Mouse (Mus musculus): Measurements from ENCODE around the gene Spata9. TPM values are rescaled to one million over a fixed set of nuclear protein-coding genes. Genes with fewer than 3 reads are reported as not detected.

The Spata9 gene
- polyA plus RNA-seq (2012): not detected in 2 replicates

DNA sequence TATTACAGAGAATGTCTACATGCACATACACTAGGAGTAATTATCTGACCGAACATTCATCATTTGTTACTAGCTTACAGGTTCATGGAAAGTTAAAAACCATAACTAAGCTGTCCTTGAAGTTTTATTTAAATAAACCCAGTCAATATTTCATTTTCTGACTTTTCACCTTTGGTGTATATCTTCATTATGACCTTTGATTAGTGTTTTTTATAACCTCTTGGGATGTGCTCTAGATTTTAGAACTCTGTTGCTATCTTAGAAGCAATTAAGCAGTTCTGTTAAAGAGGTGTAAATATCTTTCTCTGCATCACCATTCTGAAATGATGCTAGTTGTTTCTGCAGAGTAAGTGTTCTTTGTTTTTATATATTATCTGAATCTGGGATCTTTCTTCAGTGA lies at the start of gene Spata9:
TSS of gene Spata9 (plus strand) at position 301 of the 400 bp plus-strand sequence.
- no peak for TF ChIP-seq GATA1 (IDR thresholded peaks at IDR 0.05; ENCODE audit: low read length)

DNA sequence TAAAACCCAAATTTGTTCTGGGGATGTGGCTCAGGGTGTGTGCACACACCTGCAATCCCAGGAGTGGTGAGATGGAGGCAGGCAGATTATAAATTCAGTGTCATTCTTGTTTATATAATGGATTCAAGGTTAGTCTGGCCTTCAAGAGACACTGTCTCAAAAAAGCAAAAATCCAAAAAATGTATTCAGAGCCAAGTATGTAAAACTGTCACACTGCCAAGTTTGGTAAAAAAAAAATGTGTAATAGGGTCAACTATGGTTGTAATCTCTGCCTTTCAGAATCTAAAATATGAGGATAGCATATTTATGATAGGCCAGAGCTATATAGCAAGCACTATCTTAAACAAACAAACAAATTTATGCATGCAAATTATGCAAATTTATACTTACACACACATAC lies 39.0 kb upstream of the Spata9 start:
- no peak for TF ChIP-seq GATA1 (IDR thresholded peaks at IDR 0.05; ENCODE audit: low read length)

DNA sequence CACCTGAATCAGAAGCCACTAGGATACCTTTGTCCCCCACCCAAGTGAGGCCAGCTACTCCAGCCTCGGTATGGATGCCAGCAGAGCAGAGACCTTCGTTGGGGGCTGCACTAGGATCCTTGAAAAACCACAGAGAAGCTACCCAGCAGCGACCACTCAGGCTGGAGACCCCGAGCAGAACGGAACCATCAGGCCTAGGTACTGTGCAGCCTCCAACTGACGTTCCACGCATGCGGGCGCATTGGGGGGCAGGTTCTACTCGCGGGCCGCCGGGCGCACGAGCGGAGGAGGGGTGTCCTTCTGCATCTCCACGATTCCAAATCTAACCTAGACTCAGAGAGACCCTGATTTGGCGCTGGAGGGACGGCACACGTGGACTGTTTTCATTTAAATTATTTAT lies 36.9 kb upstream of the Spata9 start:
- TF ChIP-seq GATA1 (IDR thresholded peaks at IDR 0.05; ENCODE audit: low read length): no peak

DNA sequence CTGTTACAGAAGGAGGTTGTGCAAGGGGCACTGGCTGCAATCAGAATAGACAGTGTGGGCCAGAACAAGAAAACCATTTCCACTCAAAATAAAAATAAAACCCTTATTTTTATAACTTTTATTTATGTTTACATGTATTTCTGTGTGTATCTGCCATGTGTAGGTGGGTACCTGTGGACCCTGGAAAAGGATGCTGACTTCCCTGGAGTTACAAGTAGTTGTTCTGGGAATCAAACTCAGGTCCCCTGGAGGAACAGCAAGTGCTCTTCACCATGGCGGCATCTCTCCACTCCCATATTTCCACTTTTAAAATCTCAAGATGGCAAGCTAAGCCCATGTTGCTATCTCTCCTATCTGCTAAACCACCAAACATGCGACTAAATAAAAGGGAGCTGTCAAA lies 36.3 kb upstream of the Spata9 start:
- TF ChIP-seq GATA1 (IDR thresholded peaks at IDR 0.05; ENCODE audit: low read length): no peak

DNA sequence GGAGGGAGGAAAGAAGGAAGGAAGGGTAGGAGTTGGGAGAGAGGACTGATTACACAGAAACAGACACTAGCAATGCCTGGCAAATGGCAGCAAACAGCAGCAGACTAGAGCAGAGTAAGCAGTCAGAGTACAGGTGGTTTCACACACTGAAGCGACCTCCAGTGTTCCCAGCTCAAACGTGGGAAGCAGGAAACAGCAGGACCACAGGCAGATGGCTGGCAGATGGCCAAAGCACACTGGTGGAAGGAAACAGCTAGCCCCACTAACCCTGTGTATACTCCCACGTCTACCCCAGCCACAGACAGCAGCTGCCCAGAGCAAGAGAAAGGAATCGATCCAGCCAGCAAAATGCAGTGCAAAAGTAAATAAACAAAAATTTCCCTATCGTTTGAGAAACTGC lies 35.9 kb upstream of the Spata9 start:
- TF ChIP-seq GATA1 (IDR thresholded peaks at IDR 0.05; ENCODE audit: low read length): no peak

DNA sequence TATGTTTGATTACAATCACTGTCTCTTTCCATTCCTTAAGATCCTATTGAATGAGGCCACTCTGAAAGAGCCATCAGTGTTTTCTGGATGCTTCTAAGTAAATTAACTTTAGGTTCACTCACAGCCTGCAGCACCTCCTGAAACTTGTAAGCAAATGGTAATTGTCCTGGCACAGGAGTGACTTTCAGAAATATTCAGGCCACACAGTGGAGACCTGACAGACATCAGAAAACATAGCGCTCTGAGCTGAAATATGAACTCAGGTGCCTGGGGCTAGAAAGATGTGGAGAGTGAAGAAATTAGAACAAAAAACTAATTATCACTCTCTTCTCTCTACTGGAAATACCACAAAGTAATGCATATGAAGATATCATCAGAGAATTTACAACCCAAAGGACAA lies 33.7 kb upstream of the Spata9 start:
- no peak for TF ChIP-seq GATA1 (IDR thresholded peaks at IDR 0.05; ENCODE audit: low read length)

DNA sequence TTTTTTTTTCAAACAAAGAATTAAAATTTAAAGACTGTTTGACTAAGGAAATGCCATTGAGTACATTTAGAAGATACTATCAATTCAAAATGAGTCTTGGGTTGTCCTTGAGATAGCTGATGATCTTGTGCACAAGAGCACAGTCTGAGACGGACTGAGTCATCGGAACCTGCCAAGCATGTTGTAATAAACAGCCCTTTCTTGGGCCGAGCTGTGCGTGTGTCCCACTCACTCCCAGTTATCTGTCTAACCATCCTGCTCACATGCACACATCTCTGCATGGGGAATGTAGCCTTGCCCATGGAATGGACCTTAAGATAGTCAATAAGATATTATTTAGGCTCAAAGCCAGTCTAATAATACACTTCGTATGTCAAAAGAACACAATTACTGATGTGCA lies 28.1 kb upstream of the Spata9 start:
- TF ChIP-seq GATA1 (IDR thresholded peaks at IDR 0.05; ENCODE audit: low read length): no peak

DNA sequence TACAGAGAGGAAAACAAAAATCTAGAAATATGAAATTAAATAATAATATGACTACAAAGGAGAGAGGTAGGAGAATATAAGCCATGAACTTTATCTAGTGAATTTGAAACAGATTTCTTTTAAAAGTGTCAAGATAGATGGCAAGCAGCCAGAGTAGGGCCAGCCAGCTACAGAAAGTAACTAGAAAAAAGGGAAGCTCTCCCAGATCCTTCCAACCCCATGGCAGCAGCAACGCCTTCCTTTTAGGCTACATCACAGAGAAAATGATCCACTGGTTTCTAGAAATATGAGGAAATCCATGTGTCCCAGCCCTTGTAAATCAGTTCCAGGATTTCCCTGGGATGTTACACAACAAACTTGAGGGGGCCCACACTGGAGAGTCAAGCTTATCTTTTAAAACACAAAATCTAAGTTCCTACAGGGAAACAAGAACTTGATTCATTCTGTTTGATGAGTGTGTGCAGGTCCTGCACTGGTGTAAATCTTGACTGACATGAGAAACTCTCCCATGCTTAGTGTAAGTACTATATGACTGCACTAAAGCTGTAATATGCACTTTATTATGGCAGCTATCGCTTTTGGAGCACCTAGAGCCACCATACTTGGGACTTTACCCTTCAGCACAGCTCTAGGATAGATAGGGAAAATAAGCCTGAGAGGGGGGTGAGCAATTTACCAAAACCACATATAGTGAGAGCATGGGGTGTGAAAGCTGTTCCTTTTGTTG lies 26.0 kb upstream of the Spata9 start:
- no peak for TF ChIP-seq GATA1 (IDR thresholded peaks at IDR 0.05; ENCODE audit: low read length)

DNA sequence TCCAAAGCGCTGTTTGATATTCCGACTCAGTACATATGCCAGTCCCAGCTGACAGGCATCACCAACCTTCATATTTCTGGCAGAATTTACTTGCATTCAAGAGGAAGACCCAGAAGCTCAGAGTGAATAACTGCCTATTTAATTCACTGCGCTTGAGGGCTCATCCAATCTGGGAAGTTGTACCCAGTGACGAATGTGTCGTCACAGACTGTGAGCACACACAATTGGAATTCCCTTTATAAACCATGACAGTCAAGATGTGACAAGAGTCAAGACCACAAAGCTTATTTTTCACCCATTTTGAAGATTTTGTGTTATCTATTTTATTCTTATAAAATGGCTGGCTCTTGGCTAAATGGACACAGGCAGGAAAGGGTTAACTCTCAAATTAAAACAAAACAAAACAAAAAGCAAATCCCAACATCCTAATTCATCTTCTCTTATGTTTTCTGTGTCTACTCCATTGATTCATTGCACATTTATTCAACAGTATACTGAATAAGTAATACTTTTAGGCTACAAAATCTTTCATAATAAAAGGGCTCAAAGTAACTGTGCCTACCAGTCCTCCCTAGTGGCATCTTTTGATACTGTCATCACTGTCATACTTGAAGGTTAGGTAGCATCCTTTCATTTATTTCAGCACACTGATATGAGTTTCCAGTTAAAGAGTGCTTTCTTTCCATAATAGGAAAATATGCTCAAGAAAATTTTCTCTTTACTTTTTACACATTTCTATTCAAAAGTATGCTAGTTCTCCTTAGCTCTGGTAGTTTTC lies 25.2 kb upstream of the Spata9 start:
- no peak for TF ChIP-seq GATA1 (IDR thresholded peaks at IDR 0.05; ENCODE audit: low read length)

DNA sequence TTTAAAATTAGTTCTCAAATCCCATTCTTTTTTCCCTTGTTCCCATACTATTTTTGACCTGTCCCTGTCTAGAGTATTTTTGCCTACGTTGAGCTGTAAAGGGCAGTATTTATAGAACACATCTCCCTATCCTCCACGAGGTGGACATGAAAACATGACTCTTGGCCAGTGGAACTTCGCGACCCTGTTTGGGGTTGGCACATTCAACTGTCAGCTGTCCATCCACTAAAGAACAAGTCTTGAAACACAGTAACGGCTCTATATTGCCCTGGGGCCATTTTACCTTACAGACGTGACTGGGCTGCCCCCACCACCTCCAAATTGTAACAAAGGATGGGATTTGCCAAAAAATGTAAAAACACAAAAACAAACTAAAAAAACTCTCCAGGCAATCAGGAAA lies 24.2 kb upstream of the Spata9 start:
- no peak for TF ChIP-seq GATA1 (IDR thresholded peaks at IDR 0.05; ENCODE audit: low read length)

DNA sequence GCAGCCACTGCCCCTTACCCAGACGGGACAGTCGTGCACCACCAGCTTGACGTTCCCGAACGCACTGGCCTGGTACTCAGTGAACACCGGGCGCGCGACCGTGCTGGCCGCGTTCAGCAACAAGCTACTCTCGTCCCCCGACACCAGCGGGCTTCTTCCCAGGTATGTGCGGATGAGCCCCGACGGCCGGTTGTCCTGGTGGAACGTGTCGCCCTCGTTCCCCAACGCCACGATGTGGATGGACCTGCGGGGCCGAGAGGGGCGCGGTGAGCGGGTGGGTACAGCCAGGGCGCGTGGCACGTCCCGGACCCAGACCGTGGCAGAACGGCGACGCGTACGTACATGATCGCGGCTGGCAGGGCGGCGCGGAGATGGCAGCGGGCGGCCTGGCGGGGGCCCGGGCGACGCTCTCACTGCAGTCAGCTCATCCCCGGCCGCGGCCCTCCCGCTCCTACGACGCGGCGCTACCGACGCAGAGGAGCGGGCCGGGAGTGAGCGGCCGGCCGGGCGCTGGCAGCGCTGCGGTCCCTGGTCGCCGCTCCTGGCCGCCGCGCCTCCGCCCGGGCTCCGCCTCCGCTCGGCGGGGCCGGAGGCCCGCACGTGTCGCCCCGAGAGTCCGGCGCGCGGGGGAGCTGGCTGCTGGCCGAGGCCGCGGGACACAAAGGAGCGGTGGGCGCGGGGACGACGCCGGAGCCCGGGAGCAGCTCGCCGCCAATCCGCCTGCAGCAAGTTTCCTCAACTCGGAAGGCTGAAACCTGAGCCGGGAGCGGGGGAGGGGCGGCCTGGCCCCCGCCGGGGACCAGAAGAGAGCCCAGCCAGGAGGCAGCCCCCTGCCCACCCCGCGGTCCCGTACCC lies 23.5 kb upstream of the Spata9 start, which contains the start of gene Rhobtb3:
TSS of gene Rhobtb3 (minus strand) at position 737 of the 855 bp plus-strand sequence.
- TF ChIP-seq GATA1 (IDR thresholded peaks at IDR 0.05; ENCODE audit: low read length): no peak

DNA sequence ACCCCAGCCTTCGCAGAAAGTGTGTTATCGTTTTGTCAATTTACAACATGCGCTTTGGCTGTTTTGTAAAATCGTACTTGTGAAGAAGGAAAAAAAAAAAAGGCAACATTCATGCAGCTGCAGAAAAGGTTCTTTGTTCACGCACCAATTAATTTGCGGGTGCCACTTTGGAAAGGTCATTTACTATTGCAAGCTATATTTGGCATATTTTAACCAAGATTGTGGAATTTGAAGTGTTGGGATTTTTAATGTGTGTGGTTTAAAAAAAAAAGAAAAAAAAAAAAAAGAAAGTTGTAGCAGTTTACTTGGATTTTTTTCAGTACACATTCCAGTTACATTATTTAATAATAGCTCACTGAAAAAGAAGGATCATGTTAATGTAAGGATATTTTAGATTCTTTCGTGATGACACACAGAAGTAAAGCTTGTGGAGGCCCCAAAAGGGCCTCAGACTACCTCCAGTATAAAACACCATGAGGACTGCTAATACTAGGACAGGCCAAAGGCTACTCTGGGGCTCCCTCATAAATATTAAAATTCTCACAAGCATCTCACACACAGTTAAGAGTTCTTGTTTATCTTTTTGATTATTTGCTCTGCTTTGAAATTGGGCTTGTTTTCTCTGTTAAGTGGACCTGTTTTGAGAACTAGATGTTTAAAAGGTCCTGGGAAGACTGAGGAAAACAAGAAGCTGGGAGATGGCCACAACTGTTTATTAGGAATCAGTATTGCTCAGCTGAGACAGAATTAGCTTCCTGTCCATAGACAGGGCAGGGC lies 22.7 kb upstream of the Spata9 start:
- no peak for TF ChIP-seq GATA1 (IDR thresholded peaks at IDR 0.05; ENCODE audit: low read length)

DNA sequence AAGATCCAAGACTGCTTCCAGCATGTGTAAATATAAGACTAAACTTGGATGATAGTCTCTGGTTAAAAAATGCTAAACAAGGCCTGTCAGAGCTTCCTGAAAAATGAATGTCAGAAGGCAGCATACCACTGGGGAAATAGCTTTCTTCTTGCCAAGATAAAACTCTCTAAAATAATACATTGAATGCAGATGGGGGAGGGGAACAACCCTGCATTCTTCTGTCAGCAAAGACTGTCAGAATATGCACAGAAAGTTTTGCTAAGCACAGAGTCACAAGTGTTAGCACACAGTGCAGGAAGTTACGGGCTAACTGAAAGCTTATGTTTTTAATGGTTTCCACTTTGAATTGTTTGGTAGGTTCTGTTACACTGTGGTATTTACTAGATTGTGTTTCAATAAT lies 16.7 kb upstream of the Spata9 start:
- TF ChIP-seq GATA1 (IDR thresholded peaks at IDR 0.05; ENCODE audit: low read length): no peak

DNA sequence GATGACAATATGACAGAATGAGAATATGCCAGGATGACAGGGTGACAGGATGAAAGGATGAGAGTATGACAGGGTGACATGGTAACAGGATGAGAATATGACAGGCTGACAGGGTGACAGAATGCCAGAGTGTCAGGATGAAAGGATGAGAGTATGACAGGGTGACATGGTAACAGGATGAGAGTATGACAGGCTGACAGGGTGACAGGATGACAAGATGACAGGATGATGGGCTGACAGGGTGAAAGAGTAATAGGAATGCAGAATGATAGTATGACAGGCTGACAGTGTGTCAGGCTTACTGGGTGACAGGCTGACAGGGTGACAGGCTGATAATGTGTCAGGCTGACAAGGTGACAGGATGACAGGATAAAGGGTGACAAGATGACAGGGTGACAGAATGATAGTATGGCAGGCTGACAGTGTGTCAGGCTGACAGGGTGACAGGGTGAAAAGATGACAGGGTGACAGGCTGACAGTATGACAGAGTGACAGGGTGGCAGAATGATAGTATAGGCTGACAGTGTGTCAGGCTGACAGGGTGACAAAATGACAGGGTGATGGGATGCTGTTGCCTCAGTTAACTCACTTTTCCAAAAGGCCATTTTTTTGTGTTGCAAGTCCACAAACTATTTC lies 11.5 kb upstream of the Spata9 start:
- TF ChIP-seq GATA1 (IDR thresholded peaks at IDR 0.05; ENCODE audit: low read length): no peak

DNA sequence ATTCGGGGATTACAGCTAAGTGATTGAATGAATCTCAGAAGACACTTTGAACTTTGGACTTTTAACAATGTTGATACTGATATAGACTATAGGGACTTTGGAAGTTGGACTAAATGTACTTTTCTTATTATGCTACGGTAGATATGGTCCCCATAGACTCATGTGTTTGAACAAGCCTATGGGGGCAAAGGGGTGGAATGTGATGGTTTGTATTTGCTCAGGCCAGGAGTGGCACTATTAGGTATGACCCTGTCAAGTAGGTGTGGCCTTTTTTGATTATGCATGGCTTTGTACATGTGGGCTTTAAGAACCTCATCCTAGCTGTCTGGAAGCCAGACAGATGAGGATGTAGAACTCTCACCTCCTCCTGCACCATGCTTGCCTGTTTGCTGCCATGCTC lies 7.5 kb downstream of the Spata9 start:
- no peak for TF ChIP-seq GATA1 (IDR thresholded peaks at IDR 0.05; ENCODE audit: low read length)

Measured in G1E-ER4 (cell line).